Mouse (Mus musculus) cerebellum, postnatal 25 days (tissue): ENCODE measurements at regions not wholly inside any gene's neighbourhood (a gene's known extent, or its start where the extent isn't known, plus 50 kb on each side); places are given as distances from the start of the nearest gene placed in this dataset.

ENCODE experiments used
- DNase-seq, 2 experiments: peaks; one replicate each; pipeline ENCODE4 v3.0.0; 2021; ENCODE audit warnings: mixed read lengths in 2 of 2

DNA sequence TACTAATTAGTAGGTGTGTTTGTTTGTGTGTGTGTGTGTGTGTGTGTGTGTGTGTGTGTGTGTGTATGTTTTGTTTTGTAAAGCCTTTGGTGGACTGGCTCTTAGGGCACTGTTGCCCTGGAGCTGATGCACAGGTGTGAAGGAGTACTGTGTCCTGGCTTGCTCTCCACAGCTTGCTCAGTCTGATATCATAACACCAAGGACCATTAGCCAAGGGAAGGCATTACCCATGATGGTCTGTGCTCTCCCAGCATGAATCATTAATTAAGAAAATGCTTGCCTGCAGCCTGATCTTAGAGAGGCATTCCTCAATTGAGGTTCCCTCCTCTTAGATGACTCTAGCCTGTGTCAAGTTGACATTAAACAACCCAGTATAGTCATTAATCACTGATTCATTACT, 54.7 kb downstream of the Spry2 start:
- DNase-seq: no peak

DNA sequence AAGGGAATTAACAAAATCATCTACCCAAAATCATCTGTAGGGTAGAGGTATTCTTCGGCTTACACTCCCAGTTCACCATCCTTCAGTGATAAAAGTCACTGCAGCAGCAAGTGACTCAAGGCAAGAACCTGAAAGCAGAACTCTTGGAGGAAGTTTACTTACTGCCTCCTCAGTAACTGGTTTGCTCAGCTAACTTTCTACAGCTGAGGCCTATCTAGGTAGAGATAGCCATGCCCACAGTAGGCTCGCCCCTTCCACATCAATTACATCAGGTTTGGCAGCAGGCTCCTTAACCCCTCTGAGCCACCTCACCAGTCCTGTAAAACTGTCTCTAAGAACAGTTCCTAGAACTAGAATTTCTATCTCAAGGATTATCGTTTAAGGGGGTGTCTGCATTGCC, 59.1 kb downstream of the Spry2 start:
- DNase-seq: no peak

DNA sequence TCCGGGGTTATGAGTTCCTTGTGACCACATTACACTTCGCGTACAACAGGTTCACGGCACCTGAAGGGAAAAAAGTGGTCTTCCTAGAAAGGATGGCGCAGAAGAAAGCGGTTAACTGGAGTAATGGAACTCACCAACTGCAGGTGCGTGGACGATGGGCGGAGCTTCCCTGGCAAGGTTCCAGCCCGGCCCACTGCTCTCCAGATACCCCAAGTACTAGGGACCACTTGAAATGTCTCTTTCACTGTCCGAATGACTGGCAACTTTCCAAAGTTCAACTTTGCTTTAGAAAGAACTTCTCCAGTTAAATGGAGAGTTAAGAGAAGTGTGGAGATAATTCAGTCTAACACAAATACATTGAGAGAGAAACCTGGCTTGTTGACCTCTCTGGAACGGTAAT, 65.9 kb downstream of the Spry2 start:
- DNase-seq: peak in 1 of 2 experiments; percentile 18

DNA sequence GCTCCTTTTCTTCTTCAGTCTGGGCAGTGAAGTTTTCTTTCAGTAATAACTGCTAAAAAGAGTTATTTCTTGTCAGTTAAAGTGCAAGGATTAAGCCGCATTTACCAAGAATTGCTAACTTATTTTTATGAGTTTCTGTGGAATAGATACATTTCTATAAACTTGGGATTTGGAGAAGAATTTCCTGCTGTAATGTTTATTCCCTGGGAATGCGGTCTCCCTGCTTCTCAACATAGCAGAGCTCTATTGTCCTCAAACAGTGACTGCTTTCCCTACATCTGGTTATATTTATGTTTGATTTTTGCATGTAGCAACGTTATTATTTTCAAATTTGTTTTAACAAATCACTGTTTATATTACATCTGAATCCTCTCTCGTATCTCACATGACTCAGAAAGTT, 66.3 kb downstream of the Spry2 start:
- DNase-seq: no peak

DNA sequence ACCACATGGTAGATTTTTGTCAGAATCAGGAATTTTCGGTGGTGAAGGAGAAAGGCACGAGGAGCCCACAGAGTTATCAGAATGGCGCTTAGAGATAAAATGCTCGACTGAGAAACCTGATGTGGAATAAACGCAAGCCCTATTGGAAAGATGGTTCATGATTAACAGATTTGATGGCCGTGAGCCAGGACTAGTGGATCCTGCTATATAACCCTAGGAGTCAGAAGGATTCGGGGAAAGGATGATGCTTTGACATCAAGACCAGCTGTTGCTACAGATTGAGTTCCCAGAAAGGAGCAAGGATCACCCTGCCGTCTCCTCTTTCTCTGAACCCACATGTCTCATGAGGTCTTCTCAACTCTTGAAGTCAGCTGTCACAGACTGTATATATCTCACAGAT, 73.5 kb downstream of the Spry2 start:
- no peak for DNase-seq

DNA sequence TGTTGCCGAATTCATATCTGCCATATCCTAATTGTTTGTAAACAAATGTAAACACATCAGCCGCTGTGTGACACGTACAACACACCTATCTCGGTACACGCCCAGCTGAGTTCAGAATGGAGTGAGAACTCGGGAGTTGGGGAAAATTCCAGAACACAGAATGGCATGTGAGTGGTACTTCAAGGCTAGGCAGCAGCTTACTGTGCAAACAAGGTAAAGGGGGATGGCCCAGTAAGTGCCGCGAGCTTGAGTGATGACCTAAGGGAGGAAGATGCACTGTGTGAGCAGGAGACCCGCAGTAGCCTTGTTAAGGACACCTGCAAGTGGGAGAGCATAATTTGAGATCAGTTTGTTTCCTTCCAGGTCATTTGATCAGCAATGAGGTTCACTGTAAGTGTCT, 74.0 kb downstream of the Spry2 start:
- DNase-seq: no peak

DNA sequence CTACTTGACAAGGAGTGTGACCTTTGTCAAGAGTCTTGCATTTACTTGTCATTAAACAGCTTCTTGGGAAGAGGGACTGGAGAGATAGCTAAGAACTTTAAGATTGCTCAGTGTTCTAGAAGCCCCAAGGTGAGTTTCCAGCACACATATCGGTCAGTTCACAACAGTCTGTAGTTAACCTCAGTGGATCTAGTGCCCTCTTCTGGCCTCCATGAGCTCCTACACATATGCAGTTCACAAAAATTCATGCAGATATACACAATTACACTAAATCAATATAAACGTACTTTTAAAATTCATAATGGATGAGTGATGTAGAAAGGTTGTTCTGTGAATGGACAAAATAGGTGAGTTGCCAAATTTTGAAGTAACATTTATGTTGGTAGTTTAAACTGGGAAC, 77.1 kb downstream of the Spry2 start:
- no peak for DNase-seq

DNA sequence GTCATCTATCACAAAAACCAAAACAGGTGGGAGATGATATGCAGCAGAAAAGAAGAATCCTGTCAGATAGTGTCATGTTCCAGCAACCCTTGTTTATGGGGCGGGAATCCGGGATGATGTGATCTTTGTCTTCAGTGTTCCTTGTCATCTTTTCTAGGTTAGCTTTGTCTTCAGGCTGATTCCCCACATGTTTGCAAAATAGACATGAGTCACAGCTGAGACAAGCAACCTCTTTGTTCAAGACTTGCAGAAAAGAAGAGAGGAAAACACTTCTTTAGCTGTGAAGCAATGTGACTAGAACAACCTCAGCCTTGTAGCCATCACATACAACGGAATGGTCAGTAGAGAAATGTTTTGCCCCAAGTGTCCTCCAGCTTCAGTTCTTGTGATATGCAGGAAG, 77.8 kb downstream of the Spry2 start:
- DNase-seq: no peak

DNA sequence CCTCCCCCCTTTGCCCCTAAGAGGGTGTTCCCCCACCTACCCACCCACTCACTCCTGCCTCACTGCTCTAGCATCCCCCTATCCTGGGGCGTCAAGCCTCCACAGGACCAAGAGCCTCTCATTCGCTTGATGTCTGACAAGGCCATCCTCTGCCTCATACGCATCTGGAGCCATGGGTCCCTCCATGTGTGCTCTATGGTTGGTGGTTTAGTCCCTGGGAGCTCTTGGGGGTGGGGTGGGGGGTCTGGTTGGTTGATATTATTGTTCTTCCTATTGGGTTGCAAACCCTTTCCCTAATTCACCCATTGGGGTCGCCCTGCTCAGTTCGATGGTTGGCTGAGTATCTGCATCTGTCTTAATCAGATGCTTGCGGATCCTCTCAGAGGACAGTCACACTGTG, 79.1 kb downstream of the Spry2 start:
- no peak for DNase-seq

DNA sequence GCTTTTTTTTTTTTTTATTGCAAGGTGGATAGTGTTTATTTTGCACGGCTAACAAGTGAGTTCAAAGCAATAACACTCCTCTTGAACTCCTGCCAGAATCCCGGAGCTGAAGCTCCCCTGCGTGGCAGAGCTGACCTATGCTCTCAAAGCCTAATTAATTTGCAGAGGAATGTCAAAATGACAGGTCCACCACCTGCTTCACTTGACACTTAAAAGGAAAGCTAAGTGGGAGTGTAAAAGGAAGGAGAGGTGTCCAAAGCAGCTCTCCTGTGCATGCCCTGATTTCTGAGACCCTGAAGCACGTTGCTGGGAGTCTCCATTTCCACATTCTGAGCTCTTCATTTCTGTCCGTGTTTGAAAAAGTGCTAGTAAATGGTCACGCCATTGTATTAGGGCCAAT, 80.8 kb downstream of the Spry2 start:
- DNase-seq: peak; percentile 17 to 38

DNA sequence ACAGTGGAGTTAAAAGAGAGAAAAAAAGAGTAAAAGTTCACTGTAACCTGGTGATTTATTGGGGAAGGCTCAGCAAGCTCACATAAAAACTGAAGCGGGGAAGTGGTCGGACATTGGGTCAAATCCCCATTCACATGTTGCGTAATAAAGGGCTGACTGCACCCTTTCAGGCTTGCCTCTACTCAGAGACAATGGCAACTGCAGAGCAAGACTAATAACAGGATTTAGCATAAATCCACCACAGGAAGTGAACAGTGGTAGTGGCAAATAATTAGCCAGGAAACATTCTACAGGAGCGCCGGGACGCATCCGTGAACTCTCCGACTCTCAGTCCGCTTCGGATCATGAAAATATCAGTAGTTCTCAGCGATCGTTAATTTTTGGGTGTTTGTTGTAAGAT, 81.3 kb downstream of the Spry2 start:
- DNase-seq: peak; percentile 12 to 14

DNA sequence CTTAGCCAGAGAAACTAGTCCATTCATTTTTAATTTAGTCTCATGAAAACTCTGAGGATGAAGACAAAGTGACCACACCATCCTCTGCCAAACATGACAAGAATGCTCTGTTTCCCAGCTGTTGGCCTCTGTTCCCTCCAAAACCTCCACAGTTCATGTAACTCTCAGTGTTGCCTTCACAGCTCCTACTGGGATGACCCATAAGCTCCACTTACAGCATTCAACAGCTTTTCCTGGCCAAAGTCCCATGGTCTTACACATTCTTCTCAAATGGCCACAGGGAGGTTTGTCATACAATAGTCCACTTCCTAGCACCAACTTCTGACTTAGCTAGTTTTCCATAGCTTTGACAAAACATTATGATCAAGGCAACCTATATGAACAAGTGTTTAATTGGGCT, 83.0 kb downstream of the Spry2 start:
- DNase-seq: no peak

DNA sequence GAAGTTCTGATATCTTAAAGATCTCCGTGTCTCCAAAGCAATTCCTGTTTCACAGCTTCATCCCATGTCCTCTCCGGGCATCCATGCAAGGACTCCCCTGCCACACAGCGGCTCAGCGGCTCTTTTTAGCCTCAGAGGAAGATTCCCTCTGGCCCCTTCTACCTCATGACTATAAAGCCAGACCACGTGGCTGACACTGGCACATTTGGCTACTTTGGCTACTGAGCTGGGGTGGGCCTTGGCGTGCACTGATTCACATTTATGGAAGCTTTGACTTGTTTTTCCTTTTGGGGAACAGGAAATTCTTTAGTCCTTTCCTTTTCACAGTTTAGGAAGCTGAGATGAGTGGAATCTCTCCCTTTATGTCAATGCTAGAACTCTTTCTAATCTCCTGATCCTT, 83.5 kb downstream of the Spry2 start:
- DNase-seq: no peak

DNA sequence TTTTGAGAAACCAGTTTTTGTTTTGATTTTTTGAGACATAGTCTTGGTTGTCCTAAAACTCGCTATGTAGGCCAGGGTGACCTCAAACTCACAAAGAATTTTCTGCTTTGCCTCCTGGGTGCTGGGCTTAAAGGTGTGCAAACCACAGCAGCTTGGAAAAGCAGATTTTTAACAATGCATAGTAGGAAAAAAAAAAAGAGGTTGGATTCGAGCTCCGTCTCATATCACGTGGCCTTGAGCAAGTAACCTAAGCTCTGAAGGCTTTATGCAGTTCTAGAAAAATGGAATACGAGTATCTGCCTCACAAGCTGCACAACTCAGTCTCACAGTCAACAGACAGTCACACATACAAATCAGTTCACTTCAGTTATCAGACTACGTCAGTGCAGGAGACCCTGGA, 90.9 kb downstream of the Spry2 start:
- no peak for DNase-seq

DNA sequence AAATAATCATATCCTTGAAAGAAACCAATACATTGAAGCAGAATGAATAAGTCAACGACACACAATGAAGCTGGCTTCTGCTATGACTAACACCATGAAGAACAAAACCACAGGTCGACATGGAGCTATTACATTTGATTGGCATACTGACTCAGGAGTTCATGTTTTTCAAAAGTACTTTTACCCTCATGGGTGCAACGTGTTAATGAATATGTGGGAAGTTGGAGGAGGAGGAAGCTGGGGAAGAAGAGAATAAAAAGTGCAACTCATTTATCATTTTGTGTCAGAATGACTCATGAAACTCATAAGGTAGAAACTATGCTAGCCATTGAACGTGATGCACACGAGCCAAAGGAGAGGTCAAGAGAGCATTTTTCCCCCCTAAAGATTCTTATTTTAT, 91.3 kb downstream of the Spry2 start:
- no peak for DNase-seq

DNA sequence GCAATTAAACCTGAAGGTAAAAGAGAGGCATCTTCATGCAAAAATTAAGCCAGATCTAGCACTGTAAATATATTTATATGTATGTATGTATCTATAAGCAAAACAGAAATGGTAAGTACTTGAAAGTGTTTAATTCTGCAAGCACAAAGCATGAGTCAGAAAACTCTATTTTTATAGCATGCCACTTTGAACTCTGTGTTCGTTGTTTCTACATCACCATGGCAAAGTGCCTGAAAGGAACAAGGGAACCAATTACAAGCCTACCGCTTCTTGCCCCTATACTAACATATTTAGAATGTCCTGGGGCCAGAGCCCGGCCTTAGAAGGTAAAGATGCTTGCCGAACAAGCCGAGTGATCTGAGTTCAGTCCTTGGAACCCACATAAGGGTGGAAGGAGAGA, 91.9 kb downstream of the Spry2 start:
- DNase-seq: no peak

DNA sequence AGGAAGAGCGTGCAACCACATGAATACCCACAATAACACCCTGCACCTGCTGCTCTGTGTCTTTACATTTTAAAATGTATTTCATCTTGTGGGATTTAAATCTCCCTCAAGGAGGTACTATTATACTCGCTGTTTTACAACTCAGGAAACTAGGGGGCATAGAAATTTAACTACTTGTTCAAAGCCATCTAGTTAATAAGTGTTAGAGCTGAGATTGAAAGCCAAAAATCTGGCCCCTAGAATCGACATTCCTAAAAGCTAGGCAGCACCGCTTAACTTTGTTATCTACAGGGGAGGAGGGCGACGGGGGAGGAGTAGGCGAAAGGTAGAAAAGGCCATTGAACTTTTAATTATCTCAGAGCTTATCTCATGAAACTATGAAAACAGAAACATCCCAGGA, 93.3 kb downstream of the Spry2 start:
- no peak for DNase-seq

DNA sequence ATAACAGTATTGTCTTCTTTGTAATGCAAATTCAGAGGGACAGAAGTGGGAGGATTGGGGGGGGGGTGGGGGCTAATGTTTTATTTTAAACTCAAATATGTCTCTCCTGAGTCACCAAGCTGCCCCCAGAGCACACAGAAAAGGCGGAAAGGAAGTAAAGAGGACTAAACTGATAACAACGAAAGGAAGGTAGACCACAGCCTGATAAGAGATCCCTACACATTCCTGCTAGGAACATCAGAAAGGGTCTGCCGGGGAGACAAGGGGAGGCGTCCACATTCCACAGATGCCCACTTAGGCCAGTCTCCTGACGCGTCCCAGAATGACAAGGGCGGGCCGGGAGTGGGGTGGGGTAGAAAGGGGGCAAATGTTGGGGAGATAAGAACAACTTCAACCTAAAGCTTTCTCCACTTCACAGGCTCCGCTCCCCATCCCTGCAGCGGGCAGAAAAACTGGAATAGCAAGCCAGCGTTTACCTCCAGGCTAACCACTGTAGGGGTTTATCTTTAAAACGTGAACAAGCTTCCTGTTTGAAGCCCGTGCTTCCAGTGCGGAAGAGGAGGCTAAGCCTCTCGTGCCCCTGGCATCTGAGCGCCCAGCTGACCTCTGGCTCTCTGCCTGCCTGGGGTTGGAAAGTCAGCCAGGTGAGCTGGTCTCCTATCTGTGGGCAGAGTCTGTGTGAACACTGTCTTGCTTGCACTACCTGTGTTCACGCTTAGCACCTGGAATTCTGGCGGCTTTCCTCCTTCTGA, 93.9 kb downstream of the Spry2 start:
- peak in 1 of 2 experiments; percentile 20 for DNase-seq

DNA sequence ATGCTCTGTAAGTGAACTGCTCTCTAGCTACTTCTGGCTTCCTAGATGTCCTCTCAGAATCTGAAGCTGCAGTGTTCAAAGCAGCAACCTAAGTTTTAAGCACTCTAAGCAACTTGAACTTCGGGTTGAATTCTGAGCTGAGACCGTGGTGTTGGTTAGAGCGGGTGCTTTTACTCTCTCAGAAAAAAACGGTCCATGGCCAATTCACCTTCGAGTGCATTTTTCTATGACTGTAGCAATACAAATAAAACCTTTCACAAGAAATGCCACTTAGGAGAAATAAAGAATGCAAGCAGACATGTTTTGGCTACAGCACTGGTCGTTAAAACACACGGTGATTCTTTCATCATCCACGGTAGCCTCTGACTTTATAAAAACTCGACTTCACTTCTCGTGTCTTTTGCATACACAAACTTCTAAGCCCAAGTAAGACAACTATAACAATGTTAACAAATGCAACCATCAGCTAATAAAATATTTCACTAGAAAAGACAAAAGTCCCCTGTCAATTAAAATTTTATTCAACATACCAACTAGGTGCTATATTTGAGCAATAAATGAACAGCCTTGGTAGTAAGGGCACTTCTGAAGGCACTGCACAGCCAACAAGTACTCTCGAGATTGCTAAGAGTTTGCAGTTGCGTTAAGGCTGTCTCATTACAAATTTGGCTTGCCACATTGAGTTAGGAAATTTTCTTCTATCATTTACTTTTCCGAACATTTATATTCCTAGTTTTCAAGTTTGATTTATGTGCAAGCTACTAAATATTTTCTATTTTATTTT, 96.3 kb downstream of the Spry2 start:
- no peak for DNase-seq

DNA sequence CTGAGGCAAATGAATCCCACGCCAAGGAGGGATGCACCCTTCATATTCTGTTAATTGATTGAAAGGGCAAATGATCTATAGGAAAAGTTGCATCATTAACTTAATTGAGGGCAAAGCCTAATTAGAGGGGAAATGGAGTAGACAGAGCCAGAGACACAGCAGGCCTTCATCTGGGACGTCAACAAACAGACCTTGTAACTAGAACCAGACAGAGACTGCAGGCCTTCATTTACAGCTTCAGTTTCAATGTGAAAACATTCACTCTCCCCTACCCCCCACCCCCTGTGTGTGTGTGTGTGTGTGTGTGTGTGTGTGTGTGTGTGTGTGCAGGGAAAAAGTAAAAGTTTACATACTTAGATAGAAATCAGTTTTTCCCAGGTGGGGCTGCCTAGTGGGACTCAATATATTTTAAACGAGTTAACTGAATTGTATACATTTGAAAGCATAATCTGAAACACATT, 97.2 kb downstream of the Spry2 start:
- DNase-seq: no peak

DNA sequence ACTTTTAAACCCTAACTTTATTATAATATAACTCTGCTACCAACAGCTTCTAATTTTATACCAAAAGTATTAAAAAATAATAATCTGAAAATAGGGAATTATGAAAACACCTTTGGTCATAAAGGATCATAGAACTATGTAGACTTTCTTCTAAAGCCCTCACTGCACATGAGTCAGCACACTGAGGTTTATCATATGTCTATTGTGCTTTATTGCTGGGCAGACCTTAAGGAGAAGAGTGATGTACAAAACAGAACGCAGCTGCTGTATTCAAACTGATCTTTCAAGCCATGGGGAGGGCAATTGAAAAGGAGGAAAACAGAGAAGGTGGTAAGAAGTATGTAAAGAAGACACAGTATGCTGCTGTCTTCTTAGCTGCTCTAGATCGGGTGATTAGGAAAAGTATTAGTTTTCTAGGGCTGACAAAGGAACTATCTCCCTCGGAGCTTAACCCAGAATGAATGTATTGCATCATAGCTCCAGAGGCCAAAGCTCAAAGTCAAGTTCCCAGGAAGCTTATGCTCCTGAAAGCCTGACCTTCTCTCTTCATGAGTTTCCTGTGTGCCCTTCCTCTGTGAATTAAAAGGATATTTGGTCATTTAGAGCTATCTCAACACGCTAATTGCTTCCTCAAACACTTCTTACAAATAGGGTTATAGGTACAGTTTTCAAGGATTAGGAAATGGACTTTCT, 103.5 kb downstream of the Spry2 start:
- no peak for DNase-seq

DNA sequence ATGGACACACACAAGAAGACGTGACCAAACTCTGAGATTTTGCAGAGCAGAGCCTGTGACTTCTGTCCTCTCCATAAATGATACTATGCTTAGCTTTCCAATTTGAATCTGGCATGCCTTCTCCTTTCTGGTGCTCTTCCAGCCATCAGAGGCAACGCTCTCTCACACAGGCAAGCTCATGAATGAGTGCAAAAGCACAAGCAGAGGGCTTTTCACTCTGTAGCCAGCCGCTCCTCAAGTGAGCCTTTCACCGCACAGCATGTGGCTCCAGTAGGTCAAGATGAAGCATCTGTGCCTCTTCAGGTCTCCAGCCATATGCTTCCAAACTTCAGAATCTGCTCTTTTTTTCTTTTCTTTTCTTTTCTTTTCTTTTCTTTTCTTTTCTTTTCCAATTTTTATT, 106.2 kb downstream of the Spry2 start:
- DNase-seq: peak; percentile 42 to 56

DNA sequence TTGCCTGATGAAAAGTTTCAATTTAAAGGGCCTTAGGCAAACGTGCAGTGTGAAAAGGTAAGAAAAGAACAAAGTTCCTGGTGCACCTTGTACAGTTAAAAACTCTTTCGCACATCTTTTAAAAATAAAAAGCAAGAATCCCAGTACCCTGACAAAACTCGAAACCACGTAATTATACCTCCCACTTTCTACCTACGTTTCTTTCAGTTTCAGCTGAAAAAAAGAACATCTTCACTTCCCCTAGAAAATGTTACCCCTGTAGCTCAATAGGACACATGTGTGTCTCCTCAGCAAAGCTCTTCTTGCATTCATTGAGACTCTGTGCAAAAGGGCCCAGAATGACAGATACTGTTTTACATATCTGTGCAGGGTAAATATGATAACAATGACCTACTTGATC, 113.2 kb downstream of the Spry2 start:
- no peak for DNase-seq

DNA sequence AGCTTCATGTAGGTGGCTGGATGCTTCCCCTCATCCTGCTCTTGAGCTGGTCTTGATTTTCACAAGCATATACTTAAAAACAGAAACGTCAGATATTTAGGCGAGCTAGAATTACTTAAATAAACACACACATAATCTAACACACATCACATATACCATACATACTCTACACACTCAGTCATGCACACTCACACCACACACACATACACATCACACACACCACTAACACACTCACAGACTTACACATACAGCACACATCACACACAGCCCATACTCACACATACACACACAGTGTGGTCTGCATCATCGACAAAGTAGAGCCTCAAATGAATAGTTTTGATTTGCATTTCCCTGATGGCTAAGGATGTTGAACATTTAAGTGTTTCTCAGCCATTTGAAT, 116.9 kb downstream of the Spry2 start:
- peak; percentile 8 to 13 for DNase-seq
